Mouse (Mus musculus) cerebellum, adult 11-12 months (tissue): ENCODE results near the gene Col6a3.

ENCODE experiments used
- DNase-seq: peaks from one replicate; pipeline ENCODE4 v3.0.0; 2022

Gene Col6a3

DNA sequence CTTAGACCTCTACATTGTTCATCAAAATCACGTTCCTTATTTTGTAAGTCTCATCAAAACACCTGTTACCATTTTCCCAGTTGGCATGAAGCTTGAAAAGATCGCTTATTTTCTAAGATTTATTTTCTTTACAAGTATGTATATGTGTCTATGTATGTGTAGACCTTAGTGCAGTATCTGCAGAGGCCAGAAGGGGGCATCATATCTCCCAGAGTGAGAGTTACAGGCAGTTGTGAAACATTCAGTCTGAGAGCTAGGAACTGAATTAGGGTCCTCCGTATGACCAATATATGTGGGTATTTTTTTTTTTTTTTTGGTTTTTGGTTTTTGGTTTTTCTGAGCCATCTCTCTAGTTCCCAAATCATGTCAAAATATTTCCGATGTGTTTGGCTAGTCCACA is 50.4 kb downstream of the Col6a3 start:
- no peak for DNase-seq

DNA sequence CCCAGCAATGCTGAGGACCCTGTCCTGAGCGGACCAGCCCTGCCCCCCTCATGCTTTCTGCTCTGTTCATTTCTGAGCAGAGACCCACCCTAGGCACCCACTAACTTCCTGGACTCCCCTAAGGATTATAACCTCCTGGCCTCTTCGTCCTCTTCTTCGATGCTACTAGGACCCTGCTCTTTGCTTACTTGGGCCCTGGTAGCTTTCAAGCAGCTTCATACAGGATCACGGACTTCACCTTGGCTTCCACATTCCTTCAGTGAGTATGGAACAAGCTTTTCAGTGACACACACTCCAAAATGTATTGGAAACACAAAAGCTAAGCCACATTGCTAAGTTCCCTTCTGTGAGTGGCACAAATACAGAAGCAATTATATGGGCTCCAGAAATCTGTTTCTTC is 52.8 kb downstream of the Col6a3 start:
- DNase-seq, result no peak

DNA sequence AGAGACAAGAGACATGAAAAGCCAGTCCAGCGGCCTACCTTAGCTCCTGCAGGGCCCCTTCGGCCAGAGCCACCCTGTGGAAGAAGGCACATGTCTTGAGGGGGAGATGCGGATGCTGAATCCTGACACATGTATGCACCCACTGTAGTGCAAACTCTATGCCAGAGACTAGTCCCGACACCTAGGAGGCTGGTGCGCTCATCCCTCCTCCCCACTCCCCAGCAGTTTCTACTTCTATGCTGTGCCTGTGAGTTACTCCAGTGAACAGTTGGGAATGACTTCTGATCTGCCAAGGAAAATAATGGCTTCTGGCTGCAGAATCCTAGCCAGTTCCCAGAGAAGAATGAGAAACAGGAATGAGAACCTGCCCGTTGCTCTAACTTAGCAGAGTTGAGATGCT is 54.3 kb downstream of the Col6a3 start:
- DNase-seq, result no peak

DNA sequence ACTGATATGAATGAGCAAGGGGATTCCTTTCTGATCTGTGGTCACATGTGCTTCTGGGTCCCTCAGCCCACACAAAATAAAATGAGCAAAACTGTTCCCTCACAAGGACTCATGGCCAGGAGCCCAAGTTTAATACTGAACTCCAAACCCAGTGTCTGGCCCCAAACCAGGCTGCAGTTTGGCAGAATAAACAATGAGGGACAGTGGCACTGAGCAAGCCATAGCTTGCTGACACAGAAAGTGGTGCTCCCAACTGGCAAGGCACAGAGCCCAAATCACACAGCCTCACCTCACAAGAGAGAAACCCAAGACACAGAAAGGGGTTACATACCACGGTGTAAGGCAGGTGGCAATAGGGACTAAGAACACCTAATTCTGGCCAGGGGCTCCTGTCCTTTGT is 63.3 kb downstream of the Col6a3 start:
- DNase-seq, result no peak

DNA sequence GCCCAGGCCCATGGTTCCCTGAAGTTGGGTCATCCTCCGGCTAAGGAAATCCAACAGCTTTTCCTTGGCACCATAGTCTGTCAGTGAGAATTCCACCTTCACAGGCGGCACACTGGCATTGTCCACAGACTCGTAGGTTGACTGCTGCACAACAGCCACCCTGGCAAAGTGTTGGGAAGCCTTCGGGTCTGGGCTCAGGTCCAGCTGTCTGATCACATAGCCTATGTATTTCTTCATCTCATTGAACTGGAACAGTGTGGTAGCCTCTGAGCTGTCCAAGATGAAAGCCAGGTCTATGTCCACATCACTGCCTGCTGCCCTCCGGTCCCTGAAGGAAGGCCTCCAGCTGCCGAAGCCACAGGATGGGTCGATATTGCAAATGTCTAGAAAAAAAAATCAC is 64.7 kb downstream of the Col6a3 start:
- DNase-seq, result no peak

DNA sequence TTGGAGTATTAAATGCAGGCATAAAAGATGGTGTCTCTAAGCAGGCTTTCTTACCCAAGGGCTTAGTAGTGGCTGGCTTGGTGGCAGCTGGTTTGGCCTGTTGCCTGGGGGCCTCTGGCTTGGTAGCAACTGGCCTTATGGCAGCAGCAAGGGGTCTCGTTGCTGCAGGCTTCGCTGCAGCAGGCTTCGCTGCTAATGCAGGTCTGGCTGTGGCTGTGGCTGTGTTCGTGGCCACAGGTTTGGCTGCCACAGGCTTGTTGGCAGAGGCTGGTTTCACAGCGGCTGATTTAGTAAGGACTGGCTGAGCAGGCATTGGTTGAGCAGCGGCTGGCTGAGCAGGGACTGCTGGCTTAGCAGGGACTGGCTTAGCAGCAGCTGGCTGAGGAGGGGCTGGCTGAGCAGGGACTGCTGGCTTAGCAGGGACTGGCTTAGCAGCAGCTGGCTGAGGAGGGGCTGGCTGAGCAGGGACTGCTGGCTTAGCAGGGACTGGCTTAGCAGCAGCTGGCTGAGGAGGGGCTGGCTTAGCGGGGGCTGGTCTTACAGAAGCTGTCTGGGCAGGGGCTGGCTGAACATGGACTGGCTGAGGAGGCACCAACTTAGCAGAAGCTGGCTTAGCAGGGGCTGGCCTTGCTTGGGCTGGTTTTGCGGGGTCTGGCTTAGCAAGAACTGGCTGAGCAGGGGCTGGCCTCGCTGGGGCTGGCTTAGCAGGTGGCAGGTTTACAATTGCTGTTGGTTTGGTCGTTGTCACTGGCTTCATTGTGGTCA is 68.1 kb downstream of the Col6a3 start:
- no peak for DNase-seq

DNA sequence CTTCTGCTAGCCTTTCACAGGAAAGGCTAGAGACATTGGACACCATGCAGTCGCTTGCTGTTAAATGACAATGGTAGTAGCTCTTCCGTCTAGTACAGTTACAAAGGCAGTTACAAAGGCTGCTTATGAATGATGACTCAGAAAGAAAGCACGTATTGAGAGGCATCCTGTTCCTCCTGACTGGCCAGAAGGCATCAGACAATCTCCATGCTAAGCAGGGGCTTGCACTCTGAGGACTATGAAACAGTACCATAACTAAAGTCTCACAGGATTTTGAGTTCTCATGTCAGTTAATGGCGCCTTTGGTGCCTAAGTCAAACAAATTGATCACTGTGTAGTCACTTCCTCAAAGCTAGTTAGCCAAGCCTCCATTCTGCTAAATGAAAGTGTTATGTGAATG is 72.6 kb downstream of the Col6a3 start:
- no peak for DNase-seq

DNA sequence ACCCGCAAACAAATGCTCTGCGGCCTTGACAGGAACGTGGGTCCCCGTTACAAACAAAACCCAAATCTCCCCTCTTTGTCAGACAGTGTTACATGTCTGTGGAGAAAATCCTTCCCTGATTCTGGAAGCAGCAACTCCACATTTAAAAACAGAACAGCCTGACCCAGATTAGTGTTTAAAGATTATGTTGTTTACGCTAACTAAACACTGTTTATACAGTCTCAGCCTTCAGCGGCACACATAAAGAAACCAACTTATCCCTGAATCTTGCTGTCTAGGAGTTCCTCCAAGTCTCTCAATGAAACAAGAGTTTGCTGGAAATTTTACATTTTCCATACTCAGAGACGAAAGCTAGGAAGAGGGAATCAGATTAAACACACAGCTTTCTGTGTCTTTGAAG is 73.7 kb downstream of the Col6a3 start:
- DNase-seq, result no peak

DNA sequence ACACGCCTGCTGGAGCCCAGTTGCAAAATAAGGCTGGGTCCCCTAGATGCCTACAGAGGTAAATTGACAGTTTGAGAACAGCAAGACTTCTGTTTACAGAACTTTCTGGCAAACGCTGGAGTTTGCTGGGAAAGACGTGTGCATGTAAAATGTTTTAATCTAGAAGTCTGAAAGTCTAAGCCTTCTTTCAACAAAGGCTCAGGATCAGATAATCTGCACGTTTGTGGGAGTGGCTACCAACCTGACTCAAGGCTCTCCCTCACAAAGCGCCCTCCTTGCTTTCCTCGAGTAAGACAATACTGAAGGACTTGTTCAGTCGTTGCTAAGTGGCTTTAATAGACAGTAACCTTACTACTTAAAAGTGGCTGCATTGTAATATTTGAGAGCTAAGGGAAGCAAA is 74.5 kb downstream of the Col6a3 start:
- DNase-seq, result no peak

DNA sequence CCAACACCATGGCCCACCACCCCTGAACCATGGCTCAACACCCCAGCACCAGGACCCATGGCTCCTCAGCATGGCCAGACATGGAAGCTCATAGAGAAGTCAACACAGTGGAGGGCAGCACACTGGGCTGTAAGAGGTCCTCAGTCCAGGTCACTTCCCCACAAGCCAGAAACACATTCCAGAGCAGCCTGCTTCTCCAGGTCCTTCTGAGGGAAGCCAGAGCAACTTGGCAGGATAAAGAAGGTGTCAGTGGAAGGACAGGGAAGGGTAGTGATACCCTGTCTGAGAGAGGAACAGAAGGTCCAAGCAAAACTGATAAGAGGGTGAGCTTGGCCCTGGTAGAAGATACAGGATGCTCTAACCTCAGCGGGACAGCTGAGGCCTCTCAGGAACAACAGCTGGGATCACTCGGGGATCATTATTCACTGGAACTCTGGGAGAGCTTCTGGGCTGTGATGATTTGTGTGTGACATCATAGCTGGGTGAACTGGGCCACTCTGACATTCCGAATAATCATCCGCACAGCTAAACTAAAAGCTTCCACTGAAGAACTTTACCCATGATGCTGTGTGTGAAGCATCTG is 85.6 kb downstream of the Col6a3 start:
- no peak for DNase-seq

DNA sequence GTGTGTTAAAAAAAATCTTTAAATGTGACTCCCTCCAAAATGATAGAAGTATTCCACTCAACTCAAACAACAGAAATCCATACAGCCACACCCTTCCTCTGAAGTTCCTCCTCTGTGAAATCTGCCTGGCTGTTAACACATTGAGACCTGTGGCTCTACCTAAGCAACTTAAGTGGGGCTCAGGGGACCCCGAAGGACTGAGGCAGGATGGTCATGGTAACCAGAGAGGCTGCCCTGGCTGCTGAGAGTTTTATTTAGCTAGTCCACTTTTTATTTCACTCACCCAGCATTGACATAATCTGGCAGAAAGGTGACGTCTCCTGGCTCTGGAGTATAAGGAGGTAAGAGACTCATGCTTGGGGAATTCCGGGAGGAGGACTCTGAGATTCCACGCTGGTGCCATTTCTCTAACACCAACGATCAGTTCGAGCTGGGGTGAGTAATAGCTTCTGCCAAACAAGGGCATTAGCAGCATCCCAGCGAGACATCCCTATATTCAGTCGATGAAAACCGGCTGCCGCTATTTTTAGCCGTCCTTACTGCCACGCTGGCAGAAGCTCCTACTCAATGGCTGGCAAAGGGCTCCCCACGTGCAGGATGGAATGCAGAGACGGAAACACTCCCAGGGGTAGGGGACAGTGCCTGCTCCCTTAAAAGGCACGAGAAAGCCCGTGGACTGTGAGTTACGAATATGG is 89.8 kb downstream of the Col6a3 start:
- no peak for DNase-seq

DNA sequence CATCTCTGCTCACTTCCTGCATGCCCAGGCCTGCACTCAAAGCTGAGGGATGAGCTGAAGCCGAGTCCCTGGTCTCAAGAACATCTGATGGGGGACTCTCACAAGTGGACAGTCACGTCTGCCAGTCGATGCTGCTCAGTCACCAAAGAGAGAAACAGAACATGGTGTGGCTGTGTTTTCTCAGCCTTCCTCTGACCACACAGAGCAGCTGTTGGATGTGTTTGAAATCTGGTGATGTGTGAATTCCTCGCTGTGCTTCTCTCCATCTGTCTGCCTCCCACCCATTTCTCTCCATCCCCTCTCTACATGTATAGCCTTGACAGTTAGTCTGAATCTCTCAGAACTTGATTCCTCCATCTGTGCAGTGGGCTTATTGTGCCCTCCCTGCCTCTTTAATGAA is 92.5 kb downstream of the Col6a3 start:
- DNase-seq, result no peak

DNA sequence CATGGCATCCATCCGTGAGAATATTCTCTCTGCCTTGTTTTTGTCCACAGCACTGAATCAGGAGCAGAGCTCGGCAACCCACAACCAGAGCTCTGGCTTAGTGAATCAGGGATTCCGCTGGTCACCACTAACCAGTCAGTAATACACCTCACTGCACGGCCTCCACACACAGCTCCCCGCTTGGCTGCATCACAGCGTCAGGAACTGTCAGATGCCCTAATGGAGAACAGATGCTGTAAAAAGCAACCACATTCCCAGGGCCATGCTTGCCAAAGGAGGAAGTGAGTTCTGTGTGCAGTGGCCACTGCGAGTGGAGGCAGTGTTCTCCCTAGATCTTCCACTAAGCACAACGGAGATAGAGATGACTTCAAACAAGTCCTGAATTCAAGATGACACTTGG is 93.6 kb downstream of the Col6a3 start:
- DNase-seq, result no peak

DNA sequence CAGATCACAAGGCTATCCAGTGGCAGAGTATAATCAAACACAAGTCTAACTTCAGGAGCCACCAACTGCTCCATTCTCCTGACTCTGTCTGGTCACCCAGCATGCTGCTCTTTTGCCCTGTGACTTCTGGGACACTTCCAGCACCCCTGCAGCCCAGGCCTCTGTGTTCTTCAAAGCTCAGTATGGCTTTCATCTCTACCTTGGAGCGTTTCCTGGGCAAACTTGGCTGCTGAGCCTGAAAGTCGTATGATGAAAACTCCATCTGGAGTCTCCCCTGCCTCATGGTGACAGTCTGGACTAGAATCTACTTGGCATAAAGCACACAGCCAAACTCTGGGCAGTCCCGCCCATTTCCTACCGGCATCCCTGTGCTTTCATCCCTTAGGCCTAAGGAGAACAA is 95.2 kb downstream of the Col6a3 start:
- peak; percentile 90 for DNase-seq

DNA sequence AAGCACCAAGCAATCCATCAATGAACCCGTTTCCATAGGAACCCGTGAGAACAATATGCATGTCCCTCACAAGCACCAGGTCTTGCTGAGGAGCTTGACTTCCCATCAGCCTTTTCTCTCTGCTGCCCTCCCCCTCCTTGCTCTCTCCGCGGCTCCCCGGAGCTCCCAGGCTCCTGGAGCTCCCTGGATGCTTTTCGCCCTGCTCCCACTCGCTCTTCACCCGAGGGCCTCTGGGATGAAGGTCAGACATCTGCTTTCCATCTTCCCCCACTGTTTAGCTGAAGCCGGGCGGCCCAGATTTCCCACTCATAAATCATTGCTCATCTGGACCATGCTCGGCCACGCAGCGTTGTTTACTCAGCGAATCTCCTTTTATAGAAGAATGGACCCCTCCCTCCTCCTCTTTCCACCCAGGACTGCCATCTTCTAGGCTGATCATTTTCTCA is 99.8 kb downstream of the Col6a3 start:
- no peak for DNase-seq

DNA sequence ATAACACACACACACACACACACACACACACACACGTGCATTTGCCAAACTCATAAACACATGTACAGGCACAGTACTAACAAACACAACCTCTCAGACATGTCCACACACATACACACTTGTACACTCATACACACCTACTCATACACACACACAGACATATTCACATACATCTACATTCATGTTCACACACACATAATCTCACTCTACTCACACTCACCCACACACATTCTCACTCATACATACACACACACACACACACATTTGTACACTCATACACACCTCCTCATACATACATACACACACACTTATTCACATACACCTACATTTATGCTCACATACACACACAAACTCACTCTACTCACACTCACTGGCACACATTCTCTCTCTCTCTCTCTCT is 100.3 kb downstream of the Col6a3 start:
- no peak for DNase-seq

DNA sequence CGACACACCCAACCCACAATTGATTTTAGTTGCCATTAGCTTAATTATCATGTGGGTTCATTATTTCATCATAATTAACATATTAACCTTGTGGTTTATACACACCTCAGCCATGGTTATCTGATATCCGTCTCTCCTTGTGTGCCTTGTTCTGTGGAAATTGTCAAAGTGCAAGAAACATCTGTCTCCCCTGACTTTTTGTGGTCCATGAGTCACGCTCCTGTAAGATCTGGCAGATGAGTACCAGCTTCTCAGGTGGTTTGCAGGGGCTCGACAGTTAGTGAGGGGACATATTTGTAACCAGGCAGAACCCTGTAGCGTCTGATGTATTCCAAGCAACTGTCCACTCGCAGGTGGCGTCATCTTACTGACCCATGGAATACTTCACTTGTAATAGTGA is 101.1 kb downstream of the Col6a3 start:
- no peak for DNase-seq

DNA sequence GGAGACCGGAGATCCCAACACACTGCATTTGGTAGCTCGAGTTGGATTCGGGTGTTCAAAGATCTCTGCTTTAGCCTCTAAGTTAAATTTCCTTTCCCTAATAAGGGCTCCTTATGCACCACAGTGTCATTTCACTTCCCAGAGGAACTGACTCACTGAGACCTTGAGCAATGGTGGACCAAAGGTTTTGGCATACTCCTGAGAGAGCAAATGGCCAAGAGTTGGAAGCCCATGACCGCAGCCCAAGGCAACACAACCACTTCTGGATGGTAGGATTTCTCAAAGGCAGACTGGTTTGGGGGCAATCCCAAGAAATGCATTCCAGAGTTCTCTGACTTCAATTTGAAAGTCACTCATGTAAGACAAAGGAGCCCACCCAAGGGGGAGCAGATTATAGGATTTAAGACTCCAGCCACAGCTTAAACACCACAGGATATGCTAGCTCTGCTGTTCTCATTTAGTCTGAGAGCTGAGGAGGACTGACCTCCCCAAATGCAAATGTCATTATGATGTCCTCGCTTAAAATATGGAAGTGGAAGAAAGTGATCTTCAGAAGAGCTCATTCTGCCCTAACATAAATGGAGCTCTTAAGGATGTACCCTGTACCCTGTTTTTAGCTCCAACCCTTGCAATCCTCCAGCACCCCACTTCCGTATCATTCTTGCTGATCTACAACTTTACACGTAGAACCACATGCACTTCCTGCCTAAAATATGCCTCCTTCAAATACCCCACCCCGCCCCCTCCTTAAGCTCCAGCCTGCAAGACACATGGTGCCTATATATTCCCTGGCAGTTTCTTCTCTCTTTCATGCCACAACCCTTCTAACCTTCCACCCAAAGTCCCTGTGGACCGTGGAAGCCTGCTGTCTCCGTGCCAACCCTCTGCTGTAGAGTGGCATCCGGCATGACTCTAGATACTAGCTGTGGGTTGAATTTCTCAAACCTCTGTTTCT is 103.3 kb downstream of the Col6a3 start:
- no peak for DNase-seq

DNA sequence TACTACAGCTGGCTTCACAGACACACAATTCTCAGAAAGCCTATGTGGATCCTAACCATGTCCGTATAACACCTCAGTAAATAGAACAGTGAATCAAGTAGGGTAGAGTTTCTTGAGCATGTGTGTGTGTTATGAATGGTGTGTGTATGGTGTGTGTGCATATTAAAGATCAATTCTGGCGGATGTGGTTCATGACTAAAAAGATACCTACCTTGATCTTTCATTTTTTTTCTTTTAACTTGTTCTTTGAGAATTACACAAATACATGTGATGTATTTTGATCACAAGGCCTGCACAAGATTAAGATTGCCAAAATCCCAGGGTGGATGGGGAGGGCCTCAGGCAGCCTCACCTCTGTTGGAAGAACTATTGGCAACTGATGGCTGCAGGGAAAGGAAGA is 104.9 kb downstream of the Col6a3 start:
- DNase-seq, result no peak

DNA sequence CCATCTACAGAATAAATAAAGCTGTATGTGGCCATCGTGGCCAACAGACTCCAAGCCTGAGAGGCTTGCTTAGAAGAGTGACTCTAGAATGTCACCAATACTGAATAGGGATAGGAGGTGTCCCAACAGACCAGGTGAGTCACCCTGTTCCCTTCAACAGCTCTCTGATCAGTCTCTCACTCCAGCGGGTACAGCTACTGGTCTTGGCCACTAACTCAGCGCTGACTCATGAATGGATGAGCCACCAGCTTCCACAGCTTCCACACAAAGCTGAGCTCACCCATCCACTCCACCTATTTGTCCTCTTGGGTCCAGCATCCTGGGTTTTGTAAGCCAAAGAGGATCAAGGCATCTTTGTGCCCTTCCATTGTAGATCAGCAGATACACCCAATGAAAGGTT is 114.3 kb downstream of the Col6a3 start:
- no peak for DNase-seq

DNA sequence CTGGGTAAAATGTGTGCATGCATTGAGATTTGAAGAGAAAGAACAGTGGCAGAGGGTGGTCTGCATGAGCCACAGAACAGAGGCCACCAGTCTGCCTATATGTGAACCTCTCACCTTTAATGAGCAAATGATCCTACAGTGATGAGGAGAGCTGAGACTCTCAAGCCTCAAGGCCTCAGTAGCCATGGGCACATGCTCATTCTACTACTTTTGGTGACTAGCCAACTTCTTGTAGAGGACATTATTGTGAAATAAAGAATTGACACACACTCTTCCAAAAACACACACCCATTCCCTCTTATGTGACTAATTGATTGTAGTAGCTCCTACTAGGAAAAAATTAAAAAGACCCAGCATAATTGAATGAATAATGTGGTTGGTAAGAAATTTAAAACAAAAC is 120.0 kb downstream of the Col6a3 start:
- no peak for DNase-seq

DNA sequence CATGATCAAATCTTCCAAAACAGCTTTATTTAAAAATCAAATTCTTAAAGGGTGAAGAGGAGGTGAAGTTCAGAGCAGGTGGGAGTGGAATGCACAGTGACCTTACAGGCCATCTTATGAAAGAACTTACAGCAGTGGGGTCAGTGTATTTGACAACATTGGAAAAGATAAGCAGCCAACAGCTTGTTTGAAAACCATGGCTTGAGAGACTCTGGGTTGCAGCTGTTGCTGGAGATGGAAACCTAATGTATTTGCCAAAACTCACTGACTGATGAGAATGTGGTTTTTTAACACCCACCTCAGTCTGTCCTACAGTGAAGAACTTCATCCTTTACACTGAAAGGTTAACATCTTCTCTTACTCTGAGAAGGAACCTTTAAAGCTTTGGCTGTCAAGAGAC is 120.4 kb downstream of the Col6a3 start:
- DNase-seq, result no peak

DNA sequence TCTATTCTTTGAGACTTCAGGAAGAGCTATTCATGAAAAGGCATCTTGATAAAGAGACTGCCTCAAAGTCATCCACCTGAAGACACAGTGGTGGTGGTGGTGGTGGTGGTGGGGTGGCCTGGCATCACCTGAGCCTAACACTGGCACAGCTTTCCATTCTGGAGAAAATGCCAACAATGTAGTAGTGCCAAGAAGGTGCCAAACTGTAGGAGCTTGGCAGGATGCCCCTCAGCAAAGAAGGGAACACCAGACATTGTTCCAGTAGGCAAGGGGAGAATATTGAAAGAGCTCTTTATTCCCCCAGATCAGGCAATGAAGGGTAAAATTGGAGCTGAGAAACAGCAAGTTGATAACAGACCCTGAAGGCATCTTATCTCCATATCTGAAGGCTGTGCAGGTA is 121.8 kb downstream of the Col6a3 start:
- no peak for DNase-seq
